Mouse (Mus musculus): Measurements from ENCODE around the gene Hs1bp3.
A peak's percentile ranks its signal among the peaks of the same experiment; 100 is the strongest.

Hs1bp3 gene

GRCm38 (mm10) chr12:8313270-8313771, at the start of gene Hs1bp3:
Gene Hs1bp3, plus strand, starts transcription at chr12:8313432.
- DNase-seq (ENCODE audit: low read depth, low spot score): peak; percentile 94

- DNase-seq (ENCODE audit: low read depth, low spot score): no peak
Measured at GRCm38 (mm10) chr12:8266311-8266710, 46.9 kb upstream of the Hs1bp3 start.

- DNase-seq (ENCODE audit: low read depth, low spot score): no peak
Measured at GRCm38 (mm10) chr12:8269627-8270026, 43.6 kb upstream of the Hs1bp3 start.

GRCm38 (mm10) chr12:8271405-8271804, 41.8 kb upstream of the Hs1bp3 start:
- no peak for DNase-seq (ENCODE audit: low read depth, low spot score)

- DNase-seq (ENCODE audit: low read depth, low spot score): no peak
Measured at GRCm38 (mm10) chr12:8273471-8274171, 39.6 kb upstream of the Hs1bp3 start.

GRCm38 (mm10) chr12:8275424-8275823, 37.8 kb upstream of the Hs1bp3 start:
- no peak for DNase-seq (ENCODE audit: low read depth, low spot score)

GRCm38 (mm10) chr12:8281225-8282017, 31.8 kb upstream of the Hs1bp3 start:
- no peak for DNase-seq (ENCODE audit: low read depth, low spot score)

- peak; percentile 21 for DNase-seq (ENCODE audit: low read depth, low spot score)
Measured at GRCm38 (mm10) chr12:8287970-8288369, 25.3 kb upstream of the Hs1bp3 start.

GRCm38 (mm10) chr12:8289099-8289498, 24.1 kb upstream of the Hs1bp3 start:
- DNase-seq (ENCODE audit: low read depth, low spot score): no peak

GRCm38 (mm10) chr12:8289499-8289898, 23.7 kb upstream of the Hs1bp3 start:
- no peak for DNase-seq (ENCODE audit: low read depth, low spot score)

- no peak for DNase-seq (ENCODE audit: low read depth, low spot score)
Measured at GRCm38 (mm10) chr12:8291157-8291853, 21.9 kb upstream of the Hs1bp3 start.

- DNase-seq (ENCODE audit: low read depth, low spot score): no peak
Measured at GRCm38 (mm10) chr12:8295307-8295913, 17.8 kb upstream of the Hs1bp3 start.

- DNase-seq (ENCODE audit: low read depth, low spot score): no peak
Measured at GRCm38 (mm10) chr12:8296154-8296553, 17.1 kb upstream of the Hs1bp3 start.

- DNase-seq (ENCODE audit: low read depth, low spot score): no peak
Measured at GRCm38 (mm10) chr12:8297586-8298214, 15.5 kb upstream of the Hs1bp3 start.

GRCm38 (mm10) chr12:8298361-8299142, 14.7 kb upstream of the Hs1bp3 start:
- no peak for DNase-seq (ENCODE audit: low read depth, low spot score)

- no peak for DNase-seq (ENCODE audit: low read depth, low spot score)
Measured at GRCm38 (mm10) chr12:8299143-8300110, 13.8 kb upstream of the Hs1bp3 start.

GRCm38 (mm10) chr12:8300111-8300480, 13.1 kb upstream of the Hs1bp3 start:
- DNase-seq (ENCODE audit: low read depth, low spot score): no peak

GRCm38 (mm10) chr12:8300521-8300920, 12.7 kb upstream of the Hs1bp3 start:
- no peak for DNase-seq (ENCODE audit: low read depth, low spot score)
